Mouse (Mus musculus) spleen, adult 2 months (tissue): ENCODE measurements around the gene Macrod2.

Experiments used
- CTCF ChIP-seq: fragments of 200-500 bp; IDR thresholded peaks from 2 replicates; pipeline ENCODE4 v1.5.1; 2011; ENCODE audit warnings: mild to moderate bottlenecking, inconsistent platforms; ENCODE audit not compliant: insufficient read depth, insufficient read length, insufficient replicate concordance; ENCODE audit errors: extremely low read depth
- POLR2A ChIP-seq: fragments of 200-500 bp; IDR thresholded peaks from 2 replicates; pipeline ENCODE4 v1.6.1; 2011; ENCODE audit warnings: low read depth, low read length, inconsistent platforms

- no peak for TF ChIP-seq CTCF
- no peak for TF ChIP-seq POLR2A
Observed at GRCm38 (mm10) chr2:141472791-141473190, 1077.7 kb downstream of the Macrod2 start.
